Mouse (Mus musculus) erythroid progenitor cell, adult 5-6 weeks (primary cell): ENCODE measurements around the gene Mcm7. TPM values are rescaled to one million over a fixed set of nuclear protein-coding genes. Genes with fewer than 3 reads are reported as not detected.
"Not testable (repeated sequence)": the region's sequence is repeated elsewhere in the genome, so short reads cannot be mapped to it uniquely, and the experiment has no call there.

Source experiments
- ATAC-seq: replicated peaks from 2 replicates; pipeline ENCODE4 v1.8.0; 2016; ENCODE audit warnings: moderate number of reproducible peaks, mild to moderate bottlenecking, moderate TSS enrichment, inconsistent platforms; ENCODE audit not compliant: poor library complexity, low FRiP score, severe bottlenecking
- total RNA-seq, 2 experiments: library from RNA; stranded (forward) in 1 of 2; stranded (reverse) in 1 of 2; fragments of 150-400 nt in 1 of 2; fragments of 186-747, 209-891 nt in 1 of 2; gene quantifications; 2 replicates each; pipeline versions ENCODE4 v1.2.3 to v1.2.4; 2015 to 2017; ENCODE audit warnings: low replicate concordance in 2 of 2

Mcm7 gene
- total RNA-seq (2015; ENCODE audit: low replicate concordance) (218 and 223 TPM in 2 replicates), total RNA-seq (2017; ENCODE audit: low replicate concordance) (304 and 424 TPM in 2 replicates)

GRCm38 (mm10) chr5:138171695-138172491 is at the start of gene Mcm7, which contains the start of gene Ap4m1:
Gene Mcm7 (minus strand): TSS chr5:138172422.
Gene Ap4m1 (plus strand): TSS chr5:138172002.
- peak; percentile 85 for ATAC-seq

- ATAC-seq: no peak
These were observed 47.6 kb upstream of the Mcm7 start for GRCm38 (mm10) chr5:138219864-138220263.

GRCm38 (mm10) chr5:138216632-138217031 is 44.4 kb upstream of the Mcm7 start:
- ATAC-seq: not testable (repeated sequence)

DNA sequence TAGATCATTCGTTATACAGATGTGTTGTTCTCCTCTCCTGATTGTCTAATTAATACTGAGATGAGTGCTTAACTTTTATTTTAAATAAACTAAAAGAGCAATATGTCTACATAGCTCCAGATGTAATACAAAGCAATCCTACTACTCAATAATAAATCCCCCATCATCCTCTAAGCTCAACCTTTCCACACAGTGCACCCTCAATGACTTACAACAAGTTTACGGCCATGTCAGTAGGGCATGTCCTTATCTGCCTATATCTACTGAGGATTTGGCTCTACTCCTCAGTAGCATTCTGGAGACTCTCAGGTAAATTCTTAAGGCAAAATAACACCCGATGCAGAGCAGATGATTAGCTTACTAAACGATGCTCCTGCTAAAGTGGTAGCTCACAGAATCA is 35.7 kb upstream of the Mcm7 start:
- no peak for ATAC-seq

DNA sequence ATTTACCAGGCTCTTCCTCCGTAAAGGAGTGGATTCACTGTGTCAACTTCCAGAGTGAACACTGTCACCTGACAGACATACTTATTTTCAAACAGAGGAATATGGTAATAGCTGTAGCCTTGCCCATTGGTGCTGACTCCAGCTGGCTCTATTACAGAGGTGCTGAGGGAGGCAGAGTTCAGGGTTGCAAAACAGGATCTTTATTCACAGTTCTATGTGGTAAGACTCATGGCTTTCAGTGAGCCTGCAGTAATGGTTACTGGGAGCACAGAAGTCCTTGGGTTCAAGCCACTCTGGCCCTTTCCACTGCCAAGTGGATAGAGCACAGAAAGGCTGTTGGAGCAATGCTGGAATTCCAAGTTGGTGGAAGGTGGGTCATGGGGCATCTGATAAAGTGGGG is 35.0 kb upstream of the Mcm7 start:
- ATAC-seq: no peak

GRCm38 (mm10) chr5:138202086-138202485 is 29.9 kb upstream of the Mcm7 start:
- ATAC-seq: no peak

DNA sequence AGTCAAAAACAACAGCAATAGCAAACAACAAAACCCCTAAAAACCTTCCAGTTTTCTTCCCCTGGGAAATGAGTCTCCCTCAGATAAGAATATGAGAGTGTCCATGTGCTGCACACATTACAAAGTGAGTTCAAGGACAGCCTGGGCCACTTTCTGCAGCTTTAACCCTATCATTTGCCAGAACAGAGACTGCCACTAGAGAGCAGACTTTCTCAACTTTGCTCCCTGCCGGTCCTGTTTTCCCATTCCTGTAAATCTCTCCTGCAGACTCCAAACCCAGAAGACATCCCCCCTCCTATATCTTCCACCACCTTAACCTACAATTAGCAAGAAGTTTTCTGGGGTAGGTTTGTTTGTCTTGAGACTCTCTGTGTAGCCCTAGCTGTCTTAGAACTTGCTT is 27.4 kb upstream of the Mcm7 start:
- ATAC-seq: no peak

GRCm38 (mm10) chr5:138195463-138195862 is 23.2 kb upstream of the Mcm7 start:
- no peak for ATAC-seq

DNA sequence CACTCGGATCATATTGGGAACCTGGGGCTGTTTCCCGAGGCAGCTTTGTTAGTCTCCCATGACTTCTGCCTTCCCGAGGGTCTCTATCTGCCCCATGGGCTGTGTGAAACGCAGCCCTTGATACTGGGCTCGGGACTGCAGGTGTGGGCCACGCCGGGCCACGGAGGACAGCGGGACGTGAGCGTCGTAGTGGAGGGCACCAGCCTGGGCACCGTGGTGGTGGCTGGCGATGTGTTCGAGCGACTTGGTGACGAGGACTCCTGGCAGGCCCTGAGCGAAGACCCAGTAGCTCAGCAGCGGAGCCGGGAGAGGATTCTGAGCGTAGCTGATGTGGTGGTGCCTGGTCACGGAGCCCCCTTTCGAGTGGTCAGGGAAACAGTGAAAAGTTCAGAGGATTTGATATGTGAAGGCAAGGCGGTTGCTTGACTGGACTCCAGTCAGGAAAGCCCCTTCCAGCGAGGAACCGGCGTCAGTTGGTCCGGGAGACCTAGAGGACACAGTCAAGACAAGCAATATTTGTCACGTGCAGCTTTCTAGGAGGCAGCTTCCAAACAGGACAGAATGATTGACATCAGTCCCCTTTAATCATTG is 22.6 kb upstream of the Mcm7 start:
- peak; percentile 32; the same call in 1 of the 2 replicates for ATAC-seq

GRCm38 (mm10) chr5:138193771-138194727 is 21.8 kb upstream of the Mcm7 start, which contains the start of gene Mblac1:
Gene Mblac1 (plus strand): TSS chr5:138194314.
- ATAC-seq: peak; percentile 92

DNA sequence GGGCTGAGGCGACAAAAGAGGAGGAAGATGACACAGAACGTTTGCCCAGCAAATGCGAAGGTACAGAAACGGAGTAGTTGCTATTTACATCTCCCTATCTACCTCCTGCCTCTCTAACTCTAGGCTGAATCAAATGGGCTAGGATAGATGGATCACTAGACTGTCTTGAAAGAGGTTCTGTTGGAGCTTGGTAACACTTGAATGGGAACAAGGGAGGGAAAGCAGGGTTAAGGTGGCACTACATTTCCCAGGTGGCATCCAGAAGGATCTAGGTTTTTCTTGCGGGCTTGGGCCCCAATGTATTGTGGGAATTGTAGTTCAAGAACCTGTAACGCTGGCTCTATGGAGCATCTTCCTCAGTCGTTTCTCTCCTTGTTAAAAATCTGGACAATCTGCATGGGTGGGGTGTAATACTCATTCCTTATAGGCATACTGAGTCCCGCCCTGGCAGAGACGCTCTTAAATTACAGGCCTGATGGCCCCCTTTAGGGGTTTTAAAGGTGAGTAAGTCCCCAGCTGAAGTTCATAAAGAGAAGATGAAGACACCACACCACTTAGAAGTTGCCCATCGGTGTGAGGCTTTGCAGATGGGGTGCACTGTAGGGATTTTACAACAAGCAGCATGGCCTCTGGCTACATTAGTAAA is 15.6 kb upstream of the Mcm7 start:
- peak; percentile 86 for ATAC-seq

- ATAC-seq: peak; percentile 86
These were observed 14.9 kb upstream of the Mcm7 start, which contains the start of the genes Taf6 and Cnpy4 for GRCm38 (mm10) chr5:138186950-138187638. Gene Taf6 (minus strand): TSS chr5:138187451. Gene Cnpy4 (plus strand): TSS chr5:138187485.

- ATAC-seq: no peak
These were observed 995 bp upstream of the Mcm7 start for GRCm38 (mm10) chr5:138173217-138173616.

DNA sequence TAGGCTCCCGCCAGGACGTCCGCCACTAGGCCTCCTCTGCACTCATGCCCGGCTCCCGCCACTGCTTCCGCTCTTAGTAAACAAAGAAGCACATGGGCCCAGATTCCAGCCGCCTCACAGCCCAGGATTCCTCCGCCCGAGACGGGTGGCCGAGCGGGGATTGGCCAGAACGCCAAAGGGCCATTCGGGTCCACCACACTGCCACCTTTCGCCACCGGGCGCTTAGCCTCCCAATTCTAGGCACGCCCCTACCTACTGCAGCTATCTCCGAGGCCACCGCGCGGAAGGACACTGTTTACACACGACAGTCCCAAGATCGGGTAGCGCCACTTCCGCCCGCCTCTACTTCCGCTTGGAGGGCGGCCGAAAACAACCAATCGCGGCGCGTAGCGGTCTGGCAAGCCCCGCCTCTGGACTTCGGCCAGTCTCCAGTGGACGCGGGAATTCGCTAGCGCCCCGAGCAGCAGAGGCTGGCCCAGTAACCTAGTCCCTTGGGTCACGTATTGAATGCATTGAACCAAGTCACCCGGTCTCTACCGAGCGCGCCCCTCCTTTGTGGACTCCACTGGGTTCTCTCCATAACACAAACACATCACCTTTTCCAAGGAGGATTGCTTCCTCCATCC is 1.2 kb downstream of the Mcm7 start:
- peak; percentile 81 for ATAC-seq

DNA sequence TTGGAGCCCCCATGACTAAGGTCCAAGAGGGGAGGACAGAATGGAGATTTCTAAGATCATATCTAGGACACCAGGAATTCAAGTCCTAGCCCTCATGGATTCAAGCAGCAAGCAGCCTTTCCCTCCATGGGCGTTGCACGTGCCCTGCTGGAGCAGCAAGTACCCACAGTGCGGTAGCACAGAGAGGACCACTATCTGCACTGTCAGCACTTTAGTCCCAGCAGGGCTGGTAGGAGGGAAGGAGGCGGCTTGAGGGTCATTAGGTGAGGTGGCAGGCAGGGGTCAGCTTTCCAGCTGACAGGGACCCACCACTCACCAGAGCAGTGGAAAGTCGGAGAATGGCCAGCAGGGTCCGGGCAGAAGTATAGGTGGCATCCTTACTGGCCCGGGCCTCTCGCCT is 6.6 kb downstream of the Mcm7 start:
- no peak for ATAC-seq

DNA sequence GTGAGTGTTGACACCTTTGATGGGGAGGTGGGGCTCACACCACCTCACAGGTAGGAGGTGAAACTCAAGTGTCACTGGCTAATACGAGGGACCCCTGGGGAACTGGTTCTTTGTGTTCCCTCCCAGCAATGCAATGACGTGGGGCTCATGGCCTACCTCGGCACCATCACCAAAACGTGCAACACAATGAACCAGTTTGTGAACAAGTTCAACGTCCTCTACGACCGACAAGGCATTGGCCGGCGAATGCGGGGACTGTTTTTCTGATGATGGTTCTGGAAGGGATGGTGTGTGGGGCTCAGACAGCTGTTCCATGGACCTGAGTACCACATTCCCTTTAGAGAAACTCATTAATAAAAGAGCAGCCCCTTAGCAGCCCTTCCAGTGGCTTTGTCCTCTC is 8.6 kb downstream of the Mcm7 start:
- ATAC-seq: no peak

DNA sequence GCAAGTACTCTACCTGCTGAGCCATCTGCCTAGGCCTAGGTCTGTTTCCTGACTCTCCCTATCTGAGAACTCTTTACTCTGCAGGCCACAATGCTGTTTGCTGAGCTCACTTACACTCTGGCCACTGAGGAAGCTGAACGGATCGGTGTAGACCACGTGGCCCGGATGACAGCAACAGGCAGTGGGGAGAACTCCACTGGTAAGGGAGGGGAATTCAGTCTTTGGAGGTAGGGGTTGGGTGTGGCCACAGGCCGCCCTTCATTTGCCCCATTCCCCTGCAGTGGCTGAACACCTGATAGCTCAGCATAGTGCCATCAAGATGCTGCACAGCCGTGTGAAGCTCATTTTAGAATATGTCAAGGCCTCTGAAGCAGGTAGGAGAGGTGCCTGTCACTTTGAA is 9.2 kb downstream of the Mcm7 start:
- no peak for ATAC-seq

DNA sequence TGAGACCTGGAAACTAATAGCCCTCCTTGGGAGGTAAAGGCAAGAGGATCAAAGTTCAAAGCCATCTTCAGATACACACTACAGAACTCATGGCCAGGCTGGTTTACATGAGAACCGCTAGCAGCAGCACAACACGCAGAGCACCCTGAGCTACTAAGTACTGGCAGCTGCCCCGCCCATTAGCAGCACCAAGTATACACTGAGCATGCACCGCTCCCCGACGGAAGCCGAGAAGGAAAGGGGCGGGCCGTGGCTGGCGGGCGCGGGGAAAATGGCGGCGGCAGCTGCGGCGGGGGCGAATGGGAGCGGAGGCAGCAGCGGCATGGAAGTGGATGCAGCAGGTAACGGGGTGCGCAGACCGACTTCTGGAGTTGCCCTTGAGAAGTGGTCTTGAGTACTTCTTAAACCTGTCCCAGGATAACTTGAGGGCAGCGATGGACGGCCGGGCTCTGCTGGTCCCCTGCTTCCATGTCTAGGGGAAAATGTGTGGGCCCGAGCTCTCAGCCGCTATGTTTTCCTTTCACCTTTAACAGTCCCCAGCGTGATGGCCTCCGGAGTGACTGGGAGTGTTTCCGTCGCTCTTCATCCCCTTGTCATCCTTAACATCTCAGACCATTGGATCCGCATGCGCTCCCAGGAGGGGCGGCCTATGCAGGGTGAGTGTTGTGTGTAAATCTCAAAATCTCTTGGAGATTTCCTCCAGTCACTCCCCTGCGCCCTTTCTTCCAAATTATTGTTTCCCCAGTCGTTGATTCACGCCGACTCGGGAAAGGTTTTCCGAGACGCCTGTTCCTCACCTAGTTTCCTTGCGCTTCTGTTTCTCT is 11.2 kb downstream of the Mcm7 start, which contains the start of gene Cops6:
Gene Cops6 (plus strand): TSS at position 230 of the 824 bp plus-strand sequence.
- ATAC-seq: peak; percentile 97
